Mouse (Mus musculus) MEL (cell line): Measurements from ENCODE around the gene Fam208b.

Experiments used
- CTCF ChIP-seq, 3 experiments: IDR thresholded peaks in 2 of 3; conservative IDR thresholded peaks in 1 of 3; 2 replicates each; pipeline ENCODE4 v1.5.1; 2011 to 2012; ENCODE audit warnings: low read length in 3 of 3, low read depth in 2 of 3, mild to moderate bottlenecking in 2 of 3, improper control_type of control experiment in 1 of 3, inconsistent platforms in 1 of 3, mixed read lengths in 1 of 3, moderate library complexity in 1 of 3; ENCODE audit not compliant: control insufficient read depth in 1 of 3, insufficient read depth in 1 of 3, poor library complexity in 1 of 3, severe bottlenecking in 1 of 3
- EP300 ChIP-seq, 2 experiments: IDR thresholded peaks; 2 replicates each; pipeline ENCODE4 v1.6.1; 2011; ENCODE audit warnings: improper control_type of control experiment in 2 of 2, low read length in 2 of 2, low read depth in 1 of 2, mild to moderate bottlenecking in 1 of 2
- RAD21 ChIP-seq: IDR thresholded peaks from 2 replicates; pipeline ENCODE4 v1.6.1; 2011; ENCODE audit warnings: mild to moderate bottlenecking, low read depth, low read length, improper control_type of control experiment
- SIN3A ChIP-seq: IDR thresholded peaks from 2 replicates; pipeline ENCODE4 v1.6.1; 2012; ENCODE audit warnings: low read length, improper control_type of control experiment, inconsistent platforms
- ZNF384 ChIP-seq: IDR thresholded peaks from 2 replicates; pipeline ENCODE4 v1.6.1; 2012; ENCODE audit warnings: low read depth, mild to moderate bottlenecking, inconsistent platforms, low read length, improper control_type of control experiment

DNA sequence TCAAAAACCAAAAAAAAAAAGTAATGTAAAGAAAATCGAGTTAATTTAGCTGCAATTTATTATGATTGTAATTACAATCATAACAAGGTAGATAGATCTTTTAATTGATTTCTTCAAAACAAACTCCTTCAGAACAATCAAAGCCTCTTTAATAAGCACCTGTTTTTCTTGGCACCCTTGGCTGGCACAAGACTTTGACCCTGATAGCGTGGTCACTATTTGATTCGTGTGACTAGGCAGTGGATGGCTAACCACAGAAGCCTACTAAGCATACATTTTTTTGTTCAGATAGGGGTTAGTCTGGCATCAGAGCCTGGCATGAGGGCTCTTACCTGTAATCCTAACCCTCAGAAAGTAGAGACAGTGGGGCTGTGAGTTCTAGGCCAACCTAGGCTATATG, 24.2 kb upstream of the Fam208b start:
- TF ChIP-seq CTCF (IDR thresholded peaks at IDR 0.05 in 2 of 3, conservative IDR thresholded peaks at IDR 0.05 in 1 of 3; ENCODE audit: control insufficient read depth in 1 of 3, insufficient read depth in 1 of 3, low read depth in 2 of 3, low read length in 3 of 3, poor library complexity in 1 of 3, severe bottlenecking in 1 of 3) (no peak), ZNF384 (no peak), SIN3A (no peak), EP300 (IDR thresholded peaks at IDR 0.05; ENCODE audit: low read depth in 1 of 2, low read length in 2 of 2) (no peak), RAD21 (no peak)
